Mouse (Mus musculus): ENCODE measurements around the gene Cdh13. TPM values are rescaled to one million over a fixed set of nuclear protein-coding genes. Genes with fewer than 3 reads are reported as not detected.

Cdh13 gene
- polyA plus RNA-seq, 1 experiment from 2014 or later = 50.0 TPM

DNA sequence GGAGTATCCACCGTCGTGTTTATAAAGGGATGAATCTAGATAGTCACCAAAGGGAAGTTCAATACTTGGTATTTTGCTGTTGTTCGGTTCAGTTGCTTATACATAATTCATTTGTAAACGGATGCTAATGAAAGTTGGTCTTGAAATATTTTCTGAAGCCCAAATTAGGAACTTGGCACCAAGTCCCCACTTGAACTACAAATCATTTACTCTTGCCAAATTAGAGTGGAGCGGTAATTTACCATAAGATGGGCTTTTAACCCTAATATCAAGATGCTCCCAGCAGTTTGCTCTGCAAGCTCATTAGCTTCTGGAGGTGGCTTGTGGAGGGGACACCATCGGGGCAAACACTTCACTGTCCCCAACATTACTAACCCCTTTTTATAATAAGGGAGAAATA lies 164.5 kb downstream of the Cdh13 start:
- H3K27me3 ChIP-seq (replicated peaks) = no peaks in the 10 kb centered on the region
- no peak overlapping the region for H3K4me3 ChIP-seq
- 85% methylated on average over 6 of the region's 6 CpGs for whole genome bisulfite sequencing
- ATAC-seq (ENCODE audit: extremely low read depth, insufficient number of reproducible peaks, low FRiP score, low TSS enrichment) = no peak
- no peaks in the 10 kb centered on the region for H3K9me3 ChIP-seq
- H3K27ac ChIP-seq (replicated peaks) = no peak overlapping the region
- no peak overlapping the region for H3K4me2 ChIP-seq
- H3K36me3 ChIP-seq = no peaks in the 10 kb centered on the region
- H3K4me1 ChIP-seq = peaks cover 13% of the 10 kb centered on the region
- H3K9ac ChIP-seq = no peak overlapping the region

DNA sequence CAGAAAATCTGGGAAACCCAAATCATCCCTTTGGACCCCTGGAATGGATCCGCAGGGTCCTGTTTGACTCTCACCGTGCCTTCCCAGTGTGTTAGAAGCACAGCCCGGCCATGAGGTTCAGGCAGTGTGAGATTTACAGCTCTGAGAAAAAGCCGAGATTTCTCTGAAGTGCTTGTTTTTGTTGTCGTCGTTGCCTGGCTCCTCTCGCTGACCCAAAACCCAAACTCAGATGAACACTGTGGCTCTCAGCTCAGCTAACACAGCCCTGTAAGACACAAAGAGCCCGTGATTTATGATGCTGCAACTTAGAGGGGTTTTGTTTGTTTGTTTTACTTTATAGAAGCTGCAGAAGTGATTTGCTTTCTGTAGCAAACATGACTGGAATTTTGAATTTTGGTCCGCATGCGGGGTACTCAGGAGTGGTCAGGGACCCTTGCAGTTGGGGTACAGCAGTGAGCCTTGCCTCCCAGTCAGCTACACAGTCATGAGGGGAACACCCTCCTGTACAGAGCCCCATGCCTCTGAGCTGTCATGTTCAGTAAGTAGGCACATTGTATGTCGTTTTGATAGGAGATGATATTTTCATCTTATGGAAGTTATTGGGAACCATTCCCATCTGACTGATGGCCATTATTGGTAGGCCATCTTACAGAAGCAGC lies 169.0 kb downstream of the Cdh13 start:
- Histone ChIP-seq H3K27ac (replicated peaks) (no peak overlapping the region), H3K4me3 (no peak overlapping the region), H3K9ac (no peak overlapping the region), H3K27me3 (replicated peaks) (no peaks in the 10 kb centered on the region), H3K4me1 (peaks cover 12% of the 10 kb centered on the region; the same call in 1 of the 2 replicates), H3K4me2 (no peak overlapping the region), H3K36me3 (no peaks in the 10 kb centered on the region), H3K9me3 (no peaks in the 10 kb centered on the region)
- WGBS = 73% methylated on average over 11 of the region's 11 CpGs
- ATAC-seq (ENCODE audit: extremely low read depth, insufficient number of reproducible peaks, low FRiP score, low TSS enrichment) = no peak

DNA sequence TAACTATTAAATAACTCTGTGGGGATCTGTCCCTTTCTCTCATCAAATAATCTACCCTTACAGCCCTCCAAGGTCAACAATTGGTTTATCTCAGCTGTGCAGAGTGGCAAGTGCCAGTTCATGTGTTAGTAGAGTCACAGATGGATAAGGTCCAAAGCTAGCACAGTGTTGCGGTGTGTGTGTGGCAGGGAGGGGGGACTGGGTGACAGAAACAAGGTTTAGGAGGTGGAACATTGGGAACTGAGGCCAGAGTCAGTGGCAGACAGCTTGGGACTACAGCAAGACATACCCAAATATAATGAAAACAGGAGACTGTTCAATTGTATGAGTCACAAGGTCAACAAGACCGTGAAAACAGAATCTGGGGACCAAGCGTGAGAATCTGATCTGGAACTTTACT lies 171.7 kb downstream of the Cdh13 start:
- no peak overlapping the region for H3K4me3 ChIP-seq
- H3K9ac ChIP-seq = no peak overlapping the region
- WGBS = 52% methylated on average over 3 of the region's 3 CpGs
- no peaks in the 10 kb centered on the region for H3K27me3 ChIP-seq (replicated peaks)
- no peak overlapping the region for H3K4me2 ChIP-seq
- no peaks in the 10 kb centered on the region for H3K9me3 ChIP-seq
- no peaks in the 10 kb centered on the region for H3K36me3 ChIP-seq
- no peak overlapping the region for H3K27ac ChIP-seq (replicated peaks)
- peaks cover 12% of the 10 kb centered on the region; the same call in 1 of the 2 replicates for H3K4me1 ChIP-seq
- ATAC-seq (ENCODE audit: extremely low read depth, insufficient number of reproducible peaks, low FRiP score, low TSS enrichment) = no peak

DNA sequence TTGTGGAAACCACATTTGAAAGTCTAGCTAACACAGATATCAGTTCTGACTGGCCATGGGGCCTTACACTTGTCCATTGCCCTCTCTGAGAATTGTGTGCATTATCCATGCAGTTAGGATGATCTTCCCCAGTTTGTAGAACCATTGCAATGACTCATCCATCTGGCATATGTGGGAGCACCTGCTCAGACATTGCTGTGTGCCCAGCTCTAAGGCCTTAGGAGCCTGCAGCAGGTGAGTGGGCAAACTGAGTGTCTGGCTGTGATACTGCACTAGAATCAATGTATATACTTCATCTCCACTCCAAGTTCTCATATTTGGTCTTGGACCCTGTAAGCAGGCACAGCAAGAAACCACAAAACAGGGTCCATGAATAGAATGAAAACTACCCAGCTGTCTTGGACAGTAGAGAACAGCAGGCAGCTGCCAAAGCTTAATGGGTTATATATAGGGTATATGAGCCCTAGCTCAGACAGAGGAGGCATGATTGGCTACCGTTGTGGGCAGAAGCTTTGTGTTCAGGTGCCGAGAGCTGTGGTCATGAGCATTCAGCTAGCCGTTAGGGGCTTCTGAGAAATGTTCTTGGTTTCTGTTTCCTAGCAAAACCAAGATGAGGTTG lies 181.9 kb downstream of the Cdh13 start:
- no peaks in the 10 kb centered on the region for H3K9me3 ChIP-seq
- no peaks in the 10 kb centered on the region for H3K36me3 ChIP-seq
- no peaks in the 10 kb centered on the region for H3K4me1 ChIP-seq
- no peak overlapping the region for H3K27ac ChIP-seq (replicated peaks)
- H3K4me2 ChIP-seq = no peak overlapping the region
- no peak overlapping the region for H3K4me3 ChIP-seq
- H3K9ac ChIP-seq = no peak overlapping the region
- no peaks in the 10 kb centered on the region for H3K27me3 ChIP-seq (replicated peaks)
- no peak for ATAC-seq (ENCODE audit: extremely low read depth, insufficient number of reproducible peaks, low FRiP score, low TSS enrichment)
- WGBS = 87% methylated on average over 3 of the region's 3 CpGs

DNA sequence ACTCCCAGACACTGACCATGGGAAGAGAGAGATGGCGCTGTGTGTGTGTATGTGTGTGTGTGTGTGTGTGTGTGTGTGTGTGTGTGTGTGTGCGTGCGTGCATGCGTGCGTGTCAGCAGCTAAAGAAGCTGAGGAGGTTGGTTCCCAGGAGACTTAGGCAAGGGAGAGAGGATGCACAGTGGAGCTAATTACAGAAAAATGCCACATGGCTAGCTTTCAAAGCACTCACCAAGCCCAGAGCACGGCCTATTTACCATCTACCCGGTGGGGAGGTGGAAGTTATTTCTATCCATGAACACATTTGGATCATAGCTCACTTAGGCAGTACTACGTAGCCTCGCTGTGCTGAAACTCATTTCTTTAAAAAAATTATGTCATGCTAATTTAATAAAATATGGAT lies 194.1 kb downstream of the Cdh13 start:
- 0 out of 2 replicates have a peak overlapping the region, but pooled peaks have one; percentile 40 for H3K4me2 ChIP-seq
- H3K4me3 ChIP-seq = no peak overlapping the region
- H3K9me3 ChIP-seq = no peaks in the 10 kb centered on the region
- no peaks in the 10 kb centered on the region for H3K36me3 ChIP-seq
- 0 out of 2 replicates have a peak overlapping the region, but pooled peaks have one; percentile 15 for H3K9ac ChIP-seq
- H3K27me3 ChIP-seq (replicated peaks) = no peaks in the 10 kb centered on the region
- 67% methylated on average over 9 of the region's 9 CpGs for WGBS
- H3K4me1 ChIP-seq = peaks cover 31% of the 10 kb centered on the region
- no peak for ATAC-seq (ENCODE audit: extremely low read depth, insufficient number of reproducible peaks, low FRiP score, low TSS enrichment)
- H3K27ac ChIP-seq (replicated peaks) = peak overlapping the region; percentile 74

DNA sequence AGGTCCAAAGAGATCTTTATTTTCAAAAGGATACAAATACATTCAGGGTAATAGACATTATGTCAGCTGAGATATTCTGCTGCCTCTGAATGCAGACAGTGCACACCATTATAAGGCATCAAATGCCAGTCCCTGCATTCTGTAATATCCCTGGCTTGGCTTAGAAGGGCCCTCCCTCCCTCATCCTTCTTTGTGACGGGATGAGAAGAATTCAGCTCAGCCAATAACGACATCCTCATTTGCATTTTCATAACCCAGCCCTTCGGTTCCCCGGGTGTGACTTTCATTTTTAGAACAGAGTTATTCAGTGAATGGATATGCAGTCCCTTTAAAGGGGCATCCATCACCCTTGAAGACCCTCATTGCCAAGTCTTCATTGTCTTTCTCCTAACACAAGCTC lies 205.2 kb downstream of the Cdh13 start:
- no peaks in the 10 kb centered on the region for H3K36me3 ChIP-seq
- H3K9me3 ChIP-seq = no peaks in the 10 kb centered on the region
- H3K27me3 ChIP-seq (replicated peaks) = no peaks in the 10 kb centered on the region
- H3K9ac ChIP-seq = no peak overlapping the region
- peak overlapping the region; percentile 47 for H3K4me2 ChIP-seq
- peaks cover 35% of the 10 kb centered on the region for H3K4me1 ChIP-seq
- no peak overlapping the region for H3K4me3 ChIP-seq
- WGBS = 44% methylated on average over 4 of the region's 4 CpGs
- ATAC-seq (ENCODE audit: extremely low read depth, insufficient number of reproducible peaks, low FRiP score, low TSS enrichment) = no peak
- no peak overlapping the region for H3K27ac ChIP-seq (replicated peaks)

DNA sequence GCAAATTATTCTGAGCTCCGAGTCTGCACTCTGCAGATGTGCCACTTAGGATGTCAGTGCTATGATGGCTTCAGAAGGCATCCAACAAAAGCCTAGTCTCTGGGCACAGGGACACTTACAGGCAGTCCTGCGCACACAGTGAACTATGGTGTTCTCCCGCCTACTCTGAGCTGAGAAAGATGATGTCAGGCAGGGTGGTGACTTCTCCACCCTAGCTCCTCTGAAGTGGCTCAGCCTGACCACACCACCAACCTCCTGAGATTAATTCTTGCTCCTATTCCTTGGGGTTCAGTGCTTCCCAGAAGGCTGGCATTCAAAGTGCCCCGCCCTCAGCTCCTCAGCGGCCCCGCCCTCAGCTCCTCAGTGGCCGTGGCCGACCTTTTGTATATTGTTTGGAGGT lies 219.0 kb downstream of the Cdh13 start:
- 71% methylated on average over 8 of the region's 8 CpGs for WGBS
- no peak for ATAC-seq (ENCODE audit: extremely low read depth, insufficient number of reproducible peaks, low FRiP score, low TSS enrichment)
- no peaks in the 10 kb centered on the region for H3K9me3 ChIP-seq
- no peaks in the 10 kb centered on the region for H3K36me3 ChIP-seq
- no peaks in the 10 kb centered on the region for H3K4me1 ChIP-seq
- H3K9ac ChIP-seq = no peak overlapping the region
- H3K4me2 ChIP-seq = no peak overlapping the region
- no peak overlapping the region for H3K4me3 ChIP-seq
- H3K27me3 ChIP-seq (replicated peaks) = no peaks in the 10 kb centered on the region
- H3K27ac ChIP-seq (replicated peaks) = no peak overlapping the region

DNA sequence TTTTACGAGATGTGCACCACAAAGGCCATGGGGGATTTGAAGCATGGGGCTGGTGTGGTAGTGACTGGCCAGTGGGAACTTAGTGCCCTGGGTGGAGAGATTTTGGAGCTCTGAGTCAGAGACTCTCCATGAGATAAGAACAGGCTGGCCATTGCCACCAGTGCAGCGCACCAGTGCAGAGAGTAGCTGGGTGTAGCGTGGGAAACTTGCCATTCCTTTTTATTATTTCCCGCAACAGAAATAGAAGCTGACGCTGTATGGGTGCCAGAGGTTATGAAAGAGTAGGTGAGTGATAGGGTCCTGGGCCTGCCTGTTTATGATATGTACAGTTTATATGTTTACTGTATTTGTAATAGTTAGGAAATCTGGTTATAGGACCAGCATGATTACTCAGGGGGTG lies 225.9 kb downstream of the Cdh13 start:
- H3K4me2 ChIP-seq = no peak overlapping the region
- WGBS = 70% methylated on average over 5 of the region's 5 CpGs
- H3K9ac ChIP-seq = no peak overlapping the region
- no peaks in the 10 kb centered on the region for H3K36me3 ChIP-seq
- no peaks in the 10 kb centered on the region for H3K27me3 ChIP-seq (replicated peaks)
- no peak overlapping the region for H3K27ac ChIP-seq (replicated peaks)
- H3K4me1 ChIP-seq = peaks cover 6% of the 10 kb centered on the region; the same call in 1 of the 2 replicates
- no peaks in the 10 kb centered on the region for H3K9me3 ChIP-seq
- no peak overlapping the region for H3K4me3 ChIP-seq
- ATAC-seq (ENCODE audit: extremely low read depth, insufficient number of reproducible peaks, low FRiP score, low TSS enrichment) = no peak

DNA sequence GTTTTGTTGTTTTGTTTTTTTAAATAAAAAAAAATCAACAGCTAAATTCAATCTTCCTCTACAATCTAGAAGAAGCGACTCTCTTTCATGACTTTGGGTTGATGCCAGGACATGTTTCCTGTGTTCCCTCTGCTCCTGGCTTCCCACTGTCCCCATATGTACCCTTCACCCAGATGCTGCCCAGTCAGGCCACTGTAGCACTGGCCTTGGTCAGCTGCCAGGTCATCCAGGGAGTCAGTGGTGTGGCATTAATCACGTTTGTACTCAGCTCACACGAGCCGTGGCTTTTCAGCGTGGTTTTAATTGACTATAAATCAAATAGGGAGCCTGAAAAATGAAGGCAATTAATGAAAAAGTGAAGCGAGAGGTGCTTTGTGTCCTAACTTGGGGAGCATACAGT lies 229.7 kb downstream of the Cdh13 start:
- Histone ChIP-seq H3K36me3 (no peaks in the 10 kb centered on the region), H3K4me1 (peaks cover 18% of the 10 kb centered on the region), H3K4me2 (no peak overlapping the region), H3K27ac (replicated peaks) (no peak overlapping the region), H3K27me3 (replicated peaks) (no peaks in the 10 kb centered on the region), H3K9ac (no peak overlapping the region), H3K9me3 (no peaks in the 10 kb centered on the region), H3K4me3 (no peak overlapping the region)
- WGBS = 61% methylated on average over 6 of the region's 6 CpGs
- no peak for ATAC-seq (ENCODE audit: extremely low read depth, insufficient number of reproducible peaks, low FRiP score, low TSS enrichment)

DNA sequence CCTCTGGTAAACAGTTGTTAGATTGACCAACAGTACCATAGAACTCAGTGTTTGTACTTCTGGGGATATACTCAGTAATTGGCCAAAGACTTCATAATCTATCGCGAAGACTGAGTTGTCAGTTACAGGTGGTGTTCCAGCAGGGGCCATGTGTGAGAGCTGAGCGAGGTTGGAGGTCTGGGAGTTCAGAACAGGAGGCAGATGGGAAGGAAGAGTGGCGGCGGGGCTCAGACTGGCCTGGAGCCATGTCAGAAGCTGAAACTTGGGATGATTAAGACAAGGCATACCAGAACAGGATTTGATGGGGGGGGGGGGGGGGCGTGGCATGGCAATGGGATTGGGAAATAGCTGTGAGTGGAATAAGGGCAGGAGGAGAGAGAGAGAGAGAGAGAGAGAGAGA lies 232.1 kb downstream of the Cdh13 start:
- Histone ChIP-seq H3K27me3 (replicated peaks) (no peaks in the 10 kb centered on the region), H3K27ac (replicated peaks) (no peak overlapping the region), H3K4me1 (peaks cover 26% of the 10 kb centered on the region), H3K36me3 (no peaks in the 10 kb centered on the region), H3K4me2 (no peak overlapping the region), H3K9me3 (no peaks in the 10 kb centered on the region), H3K9ac (no peak overlapping the region), H3K4me3 (no peak overlapping the region)
- 90% methylated on average over 5 of the region's 6 CpGs for WGBS
- ATAC-seq (ENCODE audit: extremely low read depth, insufficient number of reproducible peaks, low FRiP score, low TSS enrichment) = no peak

DNA sequence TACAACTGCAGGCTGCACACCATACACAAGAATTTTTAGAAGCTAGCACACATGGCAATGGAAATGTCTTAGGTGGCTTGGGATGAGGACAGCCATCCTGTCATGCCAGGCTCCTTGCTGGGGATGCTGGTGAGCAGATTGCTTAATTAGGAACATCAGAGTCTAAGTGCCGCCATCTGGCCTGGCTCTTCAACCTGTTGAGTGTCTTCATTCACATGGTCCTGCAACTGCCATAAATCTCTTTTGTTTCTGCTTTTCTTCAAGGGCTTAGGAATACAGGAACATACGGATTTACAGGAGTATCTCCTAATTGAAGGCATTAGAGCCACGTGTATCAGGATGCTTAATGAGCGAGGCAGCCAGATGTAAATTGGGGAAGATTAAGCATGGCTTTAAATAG lies 233.5 kb downstream of the Cdh13 start:
- no peaks in the 10 kb centered on the region for H3K27me3 ChIP-seq (replicated peaks)
- no peak overlapping the region for H3K4me2 ChIP-seq
- ATAC-seq (ENCODE audit: extremely low read depth, insufficient number of reproducible peaks, low FRiP score, low TSS enrichment) = no peak
- no peak overlapping the region for H3K27ac ChIP-seq (replicated peaks)
- no peaks in the 10 kb centered on the region for H3K9me3 ChIP-seq
- WGBS = 60% methylated on average over 4 of the region's 4 CpGs
- no peaks in the 10 kb centered on the region for H3K36me3 ChIP-seq
- peaks cover 26% of the 10 kb centered on the region for H3K4me1 ChIP-seq
- H3K4me3 ChIP-seq = no peak overlapping the region
- no peak overlapping the region for H3K9ac ChIP-seq
